Mouse (Mus musculus) thymus, adult 2 months (tissue): Measurements from ENCODE around the gene Olfr330.

ENCODE experiments used
- CTCF ChIP-seq: fragments of 200-500 bp; IDR thresholded peaks from 2 replicates; pipeline ENCODE4 v1.5.1; 2012; ENCODE audit warnings: mild to moderate bottlenecking, control low read depth, low read length, moderate library complexity, borderline replicate concordance; ENCODE audit not compliant: control insufficient read depth, poor library complexity, insufficient read depth; ENCODE audit errors: extremely low read depth
- POLR2A ChIP-seq: fragments of 200-500 bp; IDR thresholded peaks from 2 replicates; pipeline ENCODE4 v1.6.1; 2012; ENCODE audit warnings: mild to moderate bottlenecking, low read length, control low read depth, moderate library complexity; ENCODE audit not compliant: control insufficient read depth, poor library complexity, insufficient read depth; ENCODE audit errors: extremely low read depth

DNA sequence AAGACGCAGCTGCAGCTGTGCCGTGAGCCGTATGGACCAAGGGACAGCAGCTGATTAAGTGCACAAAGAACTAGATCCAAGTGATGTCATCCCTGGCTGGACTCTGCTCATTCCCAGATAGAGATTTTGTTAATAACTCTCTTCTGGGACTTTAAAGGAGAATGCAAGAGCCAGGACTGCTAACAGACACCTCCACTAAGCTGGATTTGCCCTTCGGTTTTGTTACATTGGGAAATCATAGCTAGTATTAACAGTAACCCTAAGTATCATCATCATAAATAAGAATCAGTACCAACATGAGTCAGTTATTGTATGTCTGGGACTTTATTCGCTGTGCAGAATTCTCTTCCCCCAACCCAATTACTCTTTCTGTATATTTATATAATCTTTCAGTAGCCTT, 11.7 kb upstream of the Olfr330 start, which contains the start of gene Olfr329-ps:
- TF ChIP-seq CTCF (no peak), POLR2A (no peak)
